Mouse (Mus musculus): ENCODE measurements around the gene Hoxd12. TPM values are rescaled to one million over a fixed set of nuclear protein-coding genes. Genes with fewer than 3 reads are reported as not detected.

Gene Hoxd12
- polyA plus RNA-seq (2016; fragmentation: Nextera tagmentation; extraction: Ambion mirVana), result not detected in 2 replicates

DNA sequence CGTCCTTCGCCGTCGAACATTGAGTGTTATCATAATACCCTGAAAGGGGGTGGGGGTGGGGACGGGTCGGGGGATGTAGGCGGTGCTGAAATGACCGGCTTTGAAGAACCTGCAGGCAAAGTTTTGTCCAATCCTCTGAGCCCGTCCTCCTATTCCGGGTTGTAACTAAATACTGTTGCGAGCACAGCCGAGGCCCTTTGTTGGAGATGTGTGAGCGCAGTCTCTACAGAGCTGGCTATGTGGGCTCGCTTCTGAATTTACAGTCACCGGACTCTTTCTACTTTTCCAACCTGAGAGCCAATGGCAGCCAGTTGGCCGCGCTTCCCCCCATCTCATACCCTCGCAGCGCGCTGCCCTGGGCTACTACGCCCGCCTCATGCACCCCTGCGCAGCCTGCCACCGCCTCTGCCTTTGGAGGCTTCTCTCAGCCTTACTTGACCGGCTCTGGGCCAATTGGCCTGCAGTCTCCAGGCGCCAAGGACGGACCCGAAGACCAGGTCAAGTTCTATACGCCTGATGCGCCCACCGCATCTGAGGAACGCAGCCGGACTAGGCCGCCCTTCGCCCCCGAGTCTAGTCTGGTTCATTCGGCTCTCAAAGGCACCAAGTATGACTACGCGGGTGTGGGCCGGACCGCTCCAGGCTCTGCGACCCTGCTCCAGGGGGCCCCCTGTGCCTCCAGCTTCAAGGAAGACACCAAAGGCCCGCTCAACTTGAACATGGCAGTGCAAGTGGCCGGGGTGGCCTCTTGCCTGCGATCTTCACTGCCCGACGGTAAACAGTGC is at the start of gene Hoxd12:
Hoxd12 (plus strand) TSS at position 133 of the 785 bp plus-strand sequence.
- Histone ChIP-seq H3K9ac (no peak within 1 kb of the TSS), H3K9me3 (no peaks in the 10 kb centered on the region), H3K4me3 (replicated peaks) (no peak within 1 kb of the TSS), H3K36me3 (replicated peaks) (no peaks in the 10 kb centered on the region), H3K27ac (no peak within 1 kb of the TSS), H3K4me2 (no peak within 1 kb of the TSS), H3K27me3 (peaks cover 97% of the 10 kb centered on the region), H3K4me1 (peaks cover 6% of the 10 kb centered on the region)
- ATAC-seq (ENCODE audit: low FRiP score), result no peak
- 2% methylated on average over 47 of the region's 47 CpGs for WGBS

DNA sequence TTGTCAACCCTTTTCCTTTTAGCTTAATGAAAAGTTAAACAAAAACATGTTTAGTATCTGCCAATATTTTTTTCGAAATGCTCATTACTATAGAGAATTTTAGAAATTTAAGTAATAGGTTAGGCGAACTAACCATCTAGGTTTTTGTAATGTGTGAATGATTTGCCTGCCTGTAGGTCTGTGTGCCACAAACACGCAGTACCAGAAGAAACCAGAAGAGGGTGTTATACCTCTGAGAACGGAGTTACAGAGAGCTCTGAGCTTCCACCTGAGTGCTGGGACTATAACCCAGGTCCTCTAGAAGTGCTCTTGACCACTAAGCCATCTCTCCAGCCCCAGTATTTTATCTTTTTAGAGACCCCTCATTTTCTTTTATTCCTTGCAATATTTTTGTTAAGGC is 39.4 kb upstream of the Hoxd12 start:
- WGBS, result 74% methylated on average over 4 of the region's 4 CpGs
- Histone ChIP-seq H3K4me3 (replicated peaks) (no peak overlapping the region), H3K9me3 (peaks cover 3% of the 10 kb centered on the region; the same call in 1 of the 2 replicates), H3K36me3 (replicated peaks) (no peaks in the 10 kb centered on the region), H3K27me3 (peaks cover 11% of the 10 kb centered on the region; the same call in 1 of the 2 replicates), H3K4me2 (no peak overlapping the region), H3K4me1 (no peaks in the 10 kb centered on the region), H3K9ac (no peak overlapping the region), H3K27ac (no peak overlapping the region)
- no peak for ATAC-seq (ENCODE audit: low FRiP score)

GRCm38 (mm10) chr2:74642431-74642830 is 32.4 kb upstream of the Hoxd12 start:
- Histone ChIP-seq H3K9ac (no peak overlapping the region), H3K4me1 (no peaks in the 10 kb centered on the region), H3K27ac (no peak overlapping the region), H3K4me3 (replicated peaks) (no peak overlapping the region), H3K4me2 (no peak overlapping the region), H3K27me3 (peaks cover 58% of the 10 kb centered on the region), H3K9me3 (no peaks in the 10 kb centered on the region), H3K36me3 (replicated peaks) (no peaks in the 10 kb centered on the region)
- WGBS, result 80% methylated on average over 5 of the region's 5 CpGs
- ATAC-seq (ENCODE audit: low FRiP score), result no peak

- H3K27me3 ChIP-seq, result peaks cover 79% of the 10 kb centered on the region
- 86% methylated on average over 3 of the region's 3 CpGs for WGBS
- no peaks in the 10 kb centered on the region for H3K36me3 ChIP-seq (replicated peaks)
- no peak overlapping the region for H3K4me2 ChIP-seq
- H3K9me3 ChIP-seq, result no peaks in the 10 kb centered on the region
- no peak overlapping the region for H3K9ac ChIP-seq
- no peak for ATAC-seq (ENCODE audit: low FRiP score)
- no peak overlapping the region for H3K27ac ChIP-seq
- no peaks in the 10 kb centered on the region for H3K4me1 ChIP-seq
- no peak overlapping the region for H3K4me3 ChIP-seq (replicated peaks)
These were observed 29.2 kb upstream of the Hoxd12 start for GRCm38 (mm10) chr2:74645631-74646030.

GRCm38 (mm10) chr2:74647082-74647864 is 27.5 kb upstream of the Hoxd12 start:
- ATAC-seq (ENCODE audit: low FRiP score), result no peak
- Histone ChIP-seq H3K4me1 (no peaks in the 10 kb centered on the region), H3K4me2 (no peak overlapping the region), H3K4me3 (replicated peaks) (no peak overlapping the region), H3K36me3 (replicated peaks) (no peaks in the 10 kb centered on the region), H3K9me3 (no peaks in the 10 kb centered on the region), H3K9ac (no peak overlapping the region), H3K27ac (no peak overlapping the region), H3K27me3 (peaks cover 92% of the 10 kb centered on the region)
- WGBS, result 17% methylated on average over 7 of the region's 7 CpGs

- peaks cover 87% of the 10 kb centered on the region for H3K27me3 ChIP-seq
- no peak for ATAC-seq (ENCODE audit: low FRiP score)
- H3K4me3 ChIP-seq (replicated peaks), result no peak overlapping the region
- peaks cover 14% of the 10 kb centered on the region for H3K4me1 ChIP-seq
- H3K9ac ChIP-seq, result no peak overlapping the region
- 39% methylated on average over 2 of the region's 2 CpGs for WGBS
- 0 out of 2 replicates have a peak, but pooled peaks cover 4% of the 10 kb centered on the region for H3K9me3 ChIP-seq
- no peaks in the 10 kb centered on the region for H3K36me3 ChIP-seq (replicated peaks)
- H3K4me2 ChIP-seq, result no peak overlapping the region
- H3K27ac ChIP-seq, result no peak overlapping the region
These were observed 21.8 kb upstream of the Hoxd12 start for GRCm38 (mm10) chr2:74652996-74653340.

DNA sequence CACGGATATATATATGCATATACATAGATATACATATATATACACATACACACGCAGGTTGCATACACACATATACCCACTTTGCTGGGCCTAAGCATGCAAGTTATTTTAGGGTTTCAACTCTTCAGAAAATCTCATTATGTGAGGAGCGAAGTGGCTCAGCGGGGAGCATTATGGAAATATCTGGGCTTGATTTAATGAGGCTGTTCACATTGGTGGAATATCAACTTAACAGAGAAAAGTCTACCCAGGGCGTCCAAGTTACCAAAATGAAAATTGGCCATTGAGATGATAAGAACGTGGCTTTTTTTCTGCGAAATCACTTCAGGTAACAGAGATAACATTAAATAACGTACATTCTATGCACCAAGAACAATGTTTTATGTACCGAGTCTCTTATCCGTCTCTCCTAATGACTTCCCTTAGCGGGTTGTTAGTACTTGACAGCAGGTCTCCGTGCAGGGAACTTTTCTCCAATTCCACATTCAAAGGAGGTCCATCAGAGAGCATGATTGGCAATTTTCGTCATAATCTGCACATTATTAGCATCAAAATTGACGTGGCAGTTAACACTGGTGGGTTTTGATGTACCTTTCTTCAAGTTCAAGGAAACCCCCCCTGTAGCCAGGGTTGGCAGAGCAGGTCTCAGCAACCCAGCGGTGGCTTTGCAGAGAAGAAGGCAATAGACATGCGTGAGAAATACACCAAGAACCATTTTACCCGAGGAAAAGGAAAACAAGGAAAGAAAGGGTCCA is 20.9 kb upstream of the Hoxd12 start:
- Histone ChIP-seq H3K27me3 (peaks cover 87% of the 10 kb centered on the region), H3K9ac (no peak overlapping the region), H3K9me3 (0 out of 2 replicates have a peak, but pooled peaks cover 4% of the 10 kb centered on the region), H3K4me1 (peaks cover 14% of the 10 kb centered on the region), H3K4me2 (no peak overlapping the region), H3K36me3 (replicated peaks) (no peaks in the 10 kb centered on the region), H3K27ac (no peak overlapping the region), H3K4me3 (replicated peaks) (no peak overlapping the region)
- ATAC-seq (ENCODE audit: low FRiP score), result no peak
- 9% methylated on average over 17 of the region's 17 CpGs for WGBS

DNA sequence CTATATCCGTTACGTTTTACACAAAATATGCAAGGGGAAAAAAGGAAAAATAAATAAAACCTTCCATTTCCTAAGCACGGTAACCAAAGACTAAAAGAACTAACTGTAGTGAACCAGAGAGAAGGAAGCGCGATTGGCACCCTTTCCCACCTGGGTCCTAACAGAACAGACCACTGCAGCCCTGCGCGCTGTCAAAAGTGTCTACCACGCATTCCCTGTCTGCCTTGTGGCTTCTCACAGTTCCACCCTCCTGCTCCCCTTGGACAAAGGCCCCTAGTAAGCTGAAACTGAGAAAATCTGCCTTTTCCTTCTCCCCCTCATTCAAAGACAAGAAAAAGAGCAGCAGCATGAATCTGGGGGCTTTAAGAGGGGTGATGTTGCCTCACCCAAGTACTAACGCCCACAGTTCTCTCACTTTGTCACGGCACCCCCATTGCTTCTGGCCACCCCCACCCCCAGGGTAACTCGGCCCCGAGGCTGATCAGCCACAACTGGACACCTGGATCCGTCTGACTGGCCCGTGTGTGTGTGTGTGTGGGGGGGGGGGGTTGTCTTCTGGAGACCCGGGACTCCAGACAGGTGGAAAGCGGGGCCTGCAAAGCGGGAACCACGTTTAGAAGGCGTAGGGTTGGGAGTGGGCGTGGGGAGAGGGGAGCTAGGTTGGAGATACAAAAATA is 19.9 kb upstream of the Hoxd12 start:
- WGBS, result 5% methylated on average over 20 of the region's 20 CpGs
- no peaks in the 10 kb centered on the region for H3K36me3 ChIP-seq (replicated peaks)
- H3K9me3 ChIP-seq, result 0 out of 2 replicates have a peak, but pooled peaks cover 4% of the 10 kb centered on the region
- no peak overlapping the region for H3K27ac ChIP-seq
- H3K4me2 ChIP-seq, result no peak overlapping the region
- no peak for ATAC-seq (ENCODE audit: low FRiP score)
- H3K4me3 ChIP-seq (replicated peaks), result peak overlapping the region; percentile 36; the same call in 1 of the 2 replicates
- peaks cover 87% of the 10 kb centered on the region for H3K27me3 ChIP-seq
- H3K9ac ChIP-seq, result no peak overlapping the region
- H3K4me1 ChIP-seq, result peaks cover 14% of the 10 kb centered on the region

DNA sequence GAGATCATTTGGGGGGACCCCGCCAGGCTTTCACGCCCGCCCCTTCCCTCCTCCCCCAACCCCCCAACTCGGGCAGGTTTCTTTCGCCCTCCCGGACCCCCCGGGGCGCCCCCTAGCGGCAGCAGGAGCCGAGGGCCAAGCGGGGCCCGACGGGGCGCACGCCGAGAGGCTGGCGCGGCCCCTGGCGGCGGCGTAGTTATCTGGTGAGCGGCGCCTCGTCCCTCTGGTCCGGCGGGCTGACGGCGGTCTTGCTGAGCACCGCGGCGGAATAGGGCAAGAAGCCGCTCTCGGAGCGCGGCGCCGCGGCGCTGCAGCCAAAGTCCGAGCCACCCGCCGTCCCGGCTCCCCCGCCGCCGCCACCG is 19.4 kb upstream of the Hoxd12 start:
- 0 out of 2 replicates have a peak, but pooled peaks cover 4% of the 10 kb centered on the region for H3K9me3 ChIP-seq
- peak overlapping the region; percentile 36 for H3K4me3 ChIP-seq (replicated peaks)
- H3K36me3 ChIP-seq (replicated peaks), result no peaks in the 10 kb centered on the region
- H3K27ac ChIP-seq, result no peak overlapping the region
- ATAC-seq (ENCODE audit: low FRiP score), result no peak; the same call in 1 of the 2 replicates
- peak overlapping the region; percentile 52 for H3K4me2 ChIP-seq
- H3K27me3 ChIP-seq, result peaks cover 87% of the 10 kb centered on the region
- peaks cover 14% of the 10 kb centered on the region for H3K4me1 ChIP-seq
- no peak overlapping the region for H3K9ac ChIP-seq
- under 1% methylated on average over 43 of the region's 47 CpGs for WGBS

- 0 out of 2 replicates have a peak, but pooled peaks cover 4% of the 10 kb centered on the region for H3K9me3 ChIP-seq
- H3K4me1 ChIP-seq, result peaks cover 14% of the 10 kb centered on the region
- H3K36me3 ChIP-seq (replicated peaks), result no peaks in the 10 kb centered on the region
- no peak overlapping the region for H3K27ac ChIP-seq
- peaks cover 87% of the 10 kb centered on the region for H3K27me3 ChIP-seq
- H3K9ac ChIP-seq, result 0 out of 2 replicates have a peak overlapping the region, but pooled peaks have one; percentile 17
- H3K4me3 ChIP-seq (replicated peaks), result peak overlapping the region; percentile 36
- whole genome bisulfite sequencing, result under 1% methylated on average over 68 of the region's 69 CpGs
- H3K4me2 ChIP-seq, result peak overlapping the region; percentile 52
- ATAC-seq (ENCODE audit: low FRiP score), result peak; percentile 51; the same call in 1 of the 2 replicates
These were observed 18.8 kb upstream of the Hoxd12 start for GRCm38 (mm10) chr2:74655821-74656631.

GRCm38 (mm10) chr2:74656632-74657021 is 18.2 kb upstream of the Hoxd12 start:
- Histone ChIP-seq H3K4me3 (replicated peaks) (no peak overlapping the region), H3K9me3 (0 out of 2 replicates have a peak, but pooled peaks cover 4% of the 10 kb centered on the region), H3K27ac (no peak overlapping the region), H3K9ac (no peak overlapping the region), H3K4me1 (peaks cover 15% of the 10 kb centered on the region), H3K27me3 (peaks cover 89% of the 10 kb centered on the region), H3K4me2 (no peak overlapping the region), H3K36me3 (replicated peaks) (no peaks in the 10 kb centered on the region)
- ATAC-seq (ENCODE audit: low FRiP score), result no peak
- WGBS, result 2% methylated on average over 4 of the region's 4 CpGs
